Mouse (Mus musculus): Measurements from ENCODE around the gene Clec12b.

The Clec12b gene

GRCm38 (mm10) chr6:129385774-129386173 lies at the start of gene Clec12b:
Clec12b (minus strand) TSS chr6:129385874.
- no peak for DNase-seq (ENCODE audit: low spot score)

- no peak for DNase-seq (ENCODE audit: low spot score)
Measured at GRCm38 (mm10) chr6:129434239-129434638, 48.6 kb upstream of the Clec12b start.

- DNase-seq (ENCODE audit: low spot score) = no peak
Measured at GRCm38 (mm10) chr6:129427281-129427680, 41.6 kb upstream of the Clec12b start.

GRCm38 (mm10) chr6:129425812-129426211 lies 40.1 kb upstream of the Clec12b start:
- DNase-seq (ENCODE audit: low spot score) = peak; percentile 42

- DNase-seq (ENCODE audit: low spot score) = peak; percentile 16
Measured at GRCm38 (mm10) chr6:129425217-129425616, 39.5 kb upstream of the Clec12b start.

- DNase-seq (ENCODE audit: low spot score) = peak; percentile 65
Measured at GRCm38 (mm10) chr6:129423734-129424072, 38.0 kb upstream of the Clec12b start.

GRCm38 (mm10) chr6:129423040-129423733 lies 37.5 kb upstream of the Clec12b start:
- no peak for DNase-seq (ENCODE audit: low spot score)

- DNase-seq (ENCODE audit: low spot score) = no peak
Measured at GRCm38 (mm10) chr6:129422311-129422710, 36.6 kb upstream of the Clec12b start.

GRCm38 (mm10) chr6:129414177-129414576 lies 28.5 kb upstream of the Clec12b start:
- no peak for DNase-seq (ENCODE audit: low spot score)

GRCm38 (mm10) chr6:129408562-129408961 lies 22.9 kb upstream of the Clec12b start, which contains the start of gene Clec9a:
Clec9a (plus strand) TSS chr6:129408862.
- DNase-seq (ENCODE audit: low spot score) = no peak

GRCm38 (mm10) chr6:129407324-129407723 lies 21.6 kb upstream of the Clec12b start:
- DNase-seq (ENCODE audit: low spot score) = no peak

GRCm38 (mm10) chr6:129405999-129406398 lies 20.3 kb upstream of the Clec12b start:
- DNase-seq (ENCODE audit: low spot score) = no peak

- DNase-seq (ENCODE audit: low spot score) = no peak
Measured at GRCm38 (mm10) chr6:129403391-129403790, 17.7 kb upstream of the Clec12b start.

GRCm38 (mm10) chr6:129402404-129402803 lies 16.7 kb upstream of the Clec12b start:
- no peak for DNase-seq (ENCODE audit: low spot score)

GRCm38 (mm10) chr6:129399945-129400344 lies 14.3 kb upstream of the Clec12b start:
- no peak for DNase-seq (ENCODE audit: low spot score)

- no peak for DNase-seq (ENCODE audit: low spot score)
Measured at GRCm38 (mm10) chr6:129396997-129397396, 11.3 kb upstream of the Clec12b start, which contains the start of gene Clec1b. Clec1b (plus strand) TSS chr6:129397297.

- no peak for DNase-seq (ENCODE audit: low spot score)
Measured at GRCm38 (mm10) chr6:129393732-129394131, 8.1 kb upstream of the Clec12b start.

- DNase-seq (ENCODE audit: low spot score) = no peak
Measured at GRCm38 (mm10) chr6:129393087-129393720, 7.5 kb upstream of the Clec12b start.

- DNase-seq (ENCODE audit: low spot score) = no peak
Measured at GRCm38 (mm10) chr6:129385000-129385399, 674 bp downstream of the Clec12b start.

- no peak for DNase-seq (ENCODE audit: low spot score)
Measured at GRCm38 (mm10) chr6:129383466-129383865, 2.2 kb downstream of the Clec12b start.

- DNase-seq (ENCODE audit: low spot score) = no peak
Measured at GRCm38 (mm10) chr6:129381736-129382135, 3.9 kb downstream of the Clec12b start.

- no peak for DNase-seq (ENCODE audit: low spot score)
Measured at GRCm38 (mm10) chr6:129380454-129380853, 5.2 kb downstream of the Clec12b start.

GRCm38 (mm10) chr6:129374937-129375471 lies 10.7 kb downstream of the Clec12b start:
- no peak for DNase-seq (ENCODE audit: low spot score)

Measured in embryo, embryonic 10 days (tissue).